Mouse (Mus musculus) forebrain, embryonic 16.5 days (tissue): Measurements from ENCODE around the gene Aoah. TPM values are rescaled to one million over a fixed set of nuclear protein-coding genes. Genes with fewer than 3 reads are reported as not detected.
A peak's percentile ranks its signal among the peaks of the same experiment; 100 is the strongest.

Source experiments
- ATAC-seq: fragments of 200-750 bp; cut with Nextera tagmentation; 2 replicates; pipeline ENCODE4 v1.8.0; 2017; ENCODE audit warnings: mild to moderate bottlenecking, moderate library complexity
- H3K27ac ChIP-seq: fragments of 300-500 bp; sonication (generic); 2 replicates; pipeline ENCODE4 v1.5.1; 2014; ENCODE audit warnings: low read length, control low read depth
- H3K27me3 ChIP-seq: fragments of 300-500 bp; sonication (generic); replicated peaks from 2 replicates; pipeline ENCODE4 v1.6.1; 2014; ENCODE audit warnings: low read length; ENCODE audit not compliant: control insufficient read depth, insufficient read depth
- H3K36me3 ChIP-seq: fragments of 300-500 bp; sonication (generic); 2 replicates; pipeline ENCODE4 v1.6.1; 2014; ENCODE audit not compliant: control insufficient read depth, insufficient read depth
- H3K4me1 ChIP-seq: fragments of 300-500 bp; sonication (generic); replicated peaks from 2 replicates; pipeline ENCODE4 v1.6.1; 2014; ENCODE audit warnings: low read length; ENCODE audit not compliant: control insufficient read depth, insufficient read depth
- H3K4me2 ChIP-seq: fragments of 300-500 bp; sonication (generic); 2 replicates; pipeline ENCODE4 v1.6.1; 2014; ENCODE audit warnings: mild to moderate bottlenecking, low read length, control low read depth
- H3K4me3 ChIP-seq: fragments of 300-500 bp; sonication (generic); replicated peaks from 2 replicates; pipeline ENCODE4 v1.5.1; 2014; ENCODE audit warnings: mild to moderate bottlenecking, low read length, control low read depth
- H3K9ac ChIP-seq: fragments of 300-500 bp; sonication (generic); replicated peaks from 2 replicates; pipeline ENCODE4 v1.6.1; 2014; ENCODE audit warnings: low read depth, low read length, control low read depth
- H3K9me3 ChIP-seq: fragments of 300-500 bp; sonication (generic); 2 replicates; pipeline ENCODE4 v1.6.1; 2016; ENCODE audit warnings: low read length; ENCODE audit not compliant: control insufficient read depth
- WGBS: fragments of 180-500 bp; shearing (Covaris S2); extraction: QIAGEN DNeasy Blood & Tissue Kit; methylation state at CpG from one replicate; pipeline ENCODE4 v1.1.7; 2014; 5-methylcytosine and 5-hydroxymethylcytosine counted together
- polyA plus RNA-seq: library from polyadenylated mRNA; unstranded; fragments of >200 nt; fragmentation: Nextera tagmentation; extraction: Ambion mirVana; gene quantifications from 2 replicates; pipeline ENCODE4 v1.2.1, GENCODE M21; 2015

Gene Aoah
- polyA plus RNA-seq, 1 experiment from 2014 or later, result 0.51 TPM

- Histone ChIP-seq H3K9ac (no peak overlapping the region), H3K27me3 (no peaks in the 10 kb centered on the region), H3K4me3 (no peak overlapping the region), H3K27ac (no peak overlapping the region), H3K4me2 (no peak overlapping the region), H3K36me3 (no peaks in the 10 kb centered on the region), H3K9me3 (no peaks in the 10 kb centered on the region), H3K4me1 (no peaks in the 10 kb centered on the region)
- 68% methylated on average over 3 of the region's 3 CpGs for WGBS
- ATAC-seq, result no peak
Observed at GRCm38 (mm10) chr13:21013659-21014058, 219.7 kb downstream of the Aoah start.

- Histone ChIP-seq H3K4me3 (no peak overlapping the region), H3K4me1 (no peaks in the 10 kb centered on the region), H3K27ac (no peak overlapping the region), H3K4me2 (no peak overlapping the region), H3K36me3 (no peaks in the 10 kb centered on the region), H3K9ac (no peak overlapping the region), H3K27me3 (no peaks in the 10 kb centered on the region), H3K9me3 (no peaks in the 10 kb centered on the region)
- ATAC-seq, result no peak
- 90% methylated on average over 5 of the region's 5 CpGs for WGBS
Observed at GRCm38 (mm10) chr13:21024831-21025230, 230.9 kb downstream of the Aoah start.

- 36% methylated on average over 3 of the region's 3 CpGs for WGBS
- Histone ChIP-seq H3K4me2 (no peak overlapping the region), H3K9ac (no peak overlapping the region), H3K4me3 (no peak overlapping the region), H3K36me3 (no peaks in the 10 kb centered on the region), H3K9me3 (no peaks in the 10 kb centered on the region), H3K27me3 (no peaks in the 10 kb centered on the region), H3K27ac (no peak overlapping the region), H3K4me1 (peaks cover 10% of the 10 kb centered on the region; the same call in 1 of the 2 replicates)
- peak; percentile 76 for ATAC-seq
Observed at GRCm38 (mm10) chr13:21033176-21033575, 239.3 kb downstream of the Aoah start.

- H3K4me1 ChIP-seq, result peaks cover 10% of the 10 kb centered on the region; the same call in 1 of the 2 replicates
- H3K27ac ChIP-seq, result no peak overlapping the region
- H3K4me2 ChIP-seq, result no peak overlapping the region
- no peak overlapping the region for H3K9ac ChIP-seq
- no peaks in the 10 kb centered on the region for H3K36me3 ChIP-seq
- H3K27me3 ChIP-seq, result no peaks in the 10 kb centered on the region
- H3K4me3 ChIP-seq, result no peak overlapping the region
- peak; percentile 42 for ATAC-seq
- 80% methylated on average over 3 of the region's 3 CpGs for WGBS
- 0 out of 2 replicates have a peak, but pooled peaks cover 3% of the 10 kb centered on the region for H3K9me3 ChIP-seq
Observed at GRCm38 (mm10) chr13:21035011-21035410, 241.1 kb downstream of the Aoah start.

GRCm38 (mm10) chr13:21035981-21036380 is 242.1 kb downstream of the Aoah start:
- Histone ChIP-seq H3K4me3 (no peak overlapping the region), H3K4me1 (peaks cover 10% of the 10 kb centered on the region; the same call in 1 of the 2 replicates), H3K27ac (no peak overlapping the region), H3K36me3 (no peaks in the 10 kb centered on the region), H3K9ac (no peak overlapping the region), H3K4me2 (no peak overlapping the region), H3K9me3 (0 out of 2 replicates have a peak, but pooled peaks cover 3% of the 10 kb centered on the region), H3K27me3 (no peaks in the 10 kb centered on the region)
- no peak for ATAC-seq

- H3K27me3 ChIP-seq, result no peaks in the 10 kb centered on the region
- 0 out of 2 replicates have a peak, but pooled peaks cover 4% of the 10 kb centered on the region for H3K4me1 ChIP-seq
- 76% methylated on average over 2 of the region's 2 CpGs for WGBS
- 0 out of 2 replicates have a peak, but pooled peaks cover 3% of the 10 kb centered on the region for H3K9me3 ChIP-seq
- H3K9ac ChIP-seq, result no peak overlapping the region
- no peak for ATAC-seq
- H3K36me3 ChIP-seq, result no peaks in the 10 kb centered on the region
- no peak overlapping the region for H3K4me2 ChIP-seq
- H3K4me3 ChIP-seq, result no peak overlapping the region
- H3K27ac ChIP-seq, result no peak overlapping the region
Observed at GRCm38 (mm10) chr13:21040589-21041199, 246.8 kb downstream of the Aoah start.

- Histone ChIP-seq H3K36me3 (no peaks in the 10 kb centered on the region), H3K4me3 (no peak overlapping the region), H3K27ac (no peak overlapping the region), H3K4me1 (no peaks in the 10 kb centered on the region), H3K9ac (no peak overlapping the region), H3K9me3 (no peaks in the 10 kb centered on the region), H3K27me3 (no peaks in the 10 kb centered on the region), H3K4me2 (no peak overlapping the region)
- WGBS, result 21% methylated on average over 1 of the region's 1 CpGs
- peak; percentile 72 for ATAC-seq
Observed at GRCm38 (mm10) chr13:21050118-21050517, 256.2 kb downstream of the Aoah start.

- Histone ChIP-seq H3K4me3 (no peak overlapping the region), H3K9ac (no peak overlapping the region), H3K36me3 (no peaks in the 10 kb centered on the region), H3K27ac (no peak overlapping the region), H3K27me3 (no peaks in the 10 kb centered on the region), H3K4me2 (no peak overlapping the region), H3K9me3 (no peaks in the 10 kb centered on the region), H3K4me1 (no peaks in the 10 kb centered on the region)
- ATAC-seq, result no peak
- WGBS, result 88% methylated on average over 2 of the region's 2 CpGs
Observed at GRCm38 (mm10) chr13:21066021-21066420, 272.1 kb downstream of the Aoah start.

- Histone ChIP-seq H3K27ac (no peak within 1 kb of the TSS), H3K4me1 (no peaks in the 10 kb centered on the region), H3K9me3 (no peaks in the 10 kb centered on the region), H3K9ac (no peak within 1 kb of the TSS), H3K36me3 (no peaks in the 10 kb centered on the region), H3K4me2 (no peak within 1 kb of the TSS), H3K4me3 (no peak within 1 kb of the TSS), H3K27me3 (no peaks in the 10 kb centered on the region)
- WGBS, result 85% methylated on average over 3 of the region's 3 CpGs
- no peak for ATAC-seq
Observed at GRCm38 (mm10) chr13:21074847-21075246, 280.9 kb downstream of the Aoah start, which contains the start of gene Olfr1370. Gene Olfr1370, minus strand, starts transcription at chr13:21074947.
